Mouse (Mus musculus): ENCODE results near the gene Syce1l. TPM values are rescaled to one million over a fixed set of nuclear protein-coding genes. Genes with fewer than 3 reads are reported as not detected.

The Syce1l gene
- polyA plus RNA-seq (2015; fragmentation: Nextera tagmentation; extraction: Ambion mirVana), result not detected in 2 replicates

DNA sequence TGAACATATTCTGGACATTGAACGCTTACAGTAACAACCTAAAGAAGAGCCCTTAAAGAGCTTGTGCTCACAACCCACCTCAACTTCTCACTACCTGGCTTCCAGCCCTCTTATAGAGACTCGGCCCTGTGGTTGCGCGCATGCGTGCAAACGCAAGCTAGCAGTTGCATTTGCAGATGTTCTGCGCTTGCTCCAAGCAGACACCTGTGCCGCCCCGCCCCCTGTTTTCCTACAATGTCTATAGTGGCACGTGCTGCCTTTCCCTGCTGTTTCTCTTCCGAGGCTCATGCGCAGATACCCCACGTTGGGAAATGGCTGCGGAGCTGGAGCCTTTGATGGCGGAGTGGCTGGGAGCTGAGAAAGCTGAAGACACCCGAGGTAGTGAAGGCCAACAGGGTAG lies at the start of gene Syce1l:
Gene Syce1l, plus strand, starts transcription at position 288 of the 400 bp plus-strand sequence.
- no peak for DNase-seq
- peaks cover 41% of the 10 kb centered on the region for H3K36me3 ChIP-seq

DNA sequence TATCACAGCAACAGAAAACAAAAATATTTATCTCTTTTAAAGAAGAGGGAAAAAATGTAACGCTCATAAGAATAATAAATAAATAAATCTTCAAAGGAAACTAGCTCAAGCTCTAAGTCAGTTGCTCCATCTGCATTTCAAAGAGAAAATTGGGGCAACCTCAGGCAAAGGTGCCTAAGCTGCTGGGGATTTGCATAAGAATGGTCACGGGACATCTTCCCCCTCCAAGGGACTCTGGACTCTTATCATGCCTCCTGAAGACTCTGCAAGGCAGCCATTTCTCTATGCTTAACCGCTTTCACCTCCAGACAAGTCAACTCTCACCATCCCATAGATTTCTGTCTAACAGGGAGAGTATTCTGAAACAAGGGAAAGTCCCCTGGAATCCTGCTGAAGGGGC lies 44.6 kb upstream of the Syce1l start:
- ATAC-seq (ENCODE audit: low read depth), result no peak
- WGBS (ENCODE audit: insufficient replicate concordance), result 38% methylated on average over 3 of the region's 3 CpGs
- no peaks in the 10 kb centered on the region for H3K27me3 ChIP-seq

More for the DNA sequence above, at the start of gene Syce1l:
- Histone ChIP-seq H3K27ac (no peak within 1 kb of the TSS), H3K9me3 (replicated peaks) (no peaks in the 10 kb centered on the region), H3K9ac (no peak within 1 kb of the TSS), H3K27me3 (no peaks in the 10 kb centered on the region), H3K4me2 (no peak within 1 kb of the TSS), H3K4me1 (replicated peaks) (no peaks in the 10 kb centered on the region), H3K4me3 (replicated peaks) (no peak within 1 kb of the TSS)
- WGBS (ENCODE audit: insufficient replicate concordance), result 82% methylated on average over 16 of the region's 16 CpGs
- no peak for ATAC-seq (ENCODE audit: low read depth)

DNA sequence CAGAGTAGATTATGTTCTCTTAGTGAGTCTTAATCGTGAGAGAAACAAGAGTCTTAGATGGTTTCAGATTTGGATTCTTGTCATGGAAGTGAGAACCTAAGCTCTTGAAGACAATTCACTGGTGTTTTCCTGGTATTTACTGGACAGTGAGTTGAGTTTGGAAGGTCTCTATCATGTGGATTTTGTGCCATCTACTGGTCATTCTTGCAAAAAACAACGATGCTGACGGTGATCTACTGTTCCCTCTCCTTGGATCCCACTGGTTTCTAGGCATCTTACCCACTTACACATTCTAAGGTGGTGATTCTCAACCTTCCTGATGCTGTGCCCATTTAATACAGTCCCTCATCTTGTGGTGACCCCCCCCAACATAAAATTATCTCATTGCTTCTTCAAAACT lies 10.4 kb upstream of the Syce1l start:
- Histone ChIP-seq H3K27me3 (no peaks in the 10 kb centered on the region), H3K27ac (no peak overlapping the region), H3K9me3 (replicated peaks) (no peaks in the 10 kb centered on the region), H3K4me1 (replicated peaks) (peaks cover 21% of the 10 kb centered on the region), H3K4me2 (no peak overlapping the region), H3K9ac (no peak overlapping the region), H3K36me3 (no peaks in the 10 kb centered on the region; the same call in 1 of the 2 replicates), H3K4me3 (replicated peaks) (no peak overlapping the region)
- ATAC-seq (ENCODE audit: low read depth) (no peak), DNase-seq (no peak)
- 2% methylated on average over 3 of the region's 3 CpGs for WGBS (ENCODE audit: insufficient replicate concordance)

More for the DNA sequence above, 44.6 kb upstream of the Syce1l start:
- Histone ChIP-seq H3K9me3 (replicated peaks) (peaks cover 7% of the 10 kb centered on the region; the same call in 1 of the 2 replicates), H3K36me3 (no peaks in the 10 kb centered on the region), H3K4me1 (replicated peaks) (no peaks in the 10 kb centered on the region), H3K4me3 (replicated peaks) (no peak overlapping the region), H3K9ac (no peak overlapping the region), H3K27ac (no peak overlapping the region), H3K4me2 (no peak overlapping the region)
- DNase-seq, result no peak

DNA sequence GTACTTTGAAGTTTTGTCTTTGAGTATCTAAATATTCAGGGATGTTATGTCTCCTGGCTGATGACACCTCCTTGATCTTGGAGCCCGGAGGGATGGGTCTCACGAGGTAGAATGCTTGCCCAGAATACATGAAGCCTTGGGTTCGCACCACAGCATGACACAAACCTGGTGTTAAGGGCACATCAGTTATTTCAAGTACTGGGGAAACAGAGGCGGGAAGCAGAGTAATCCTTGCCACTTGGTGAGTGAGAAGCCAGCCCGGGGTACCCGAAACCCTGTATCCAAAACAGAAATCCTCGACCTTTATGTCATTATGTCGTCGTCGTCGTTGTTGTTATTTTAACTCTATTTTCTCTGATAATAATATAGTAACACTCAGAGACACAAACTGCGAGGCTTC lies 8.9 kb upstream of the Syce1l start:
- Histone ChIP-seq H3K4me2 (peak overlapping the region; percentile 71), H3K27ac (no peak overlapping the region; the same call in 1 of the 2 replicates), H3K9me3 (replicated peaks) (no peaks in the 10 kb centered on the region), H3K36me3 (peaks cover 14% of the 10 kb centered on the region), H3K4me1 (replicated peaks) (peaks cover 21% of the 10 kb centered on the region), H3K27me3 (no peaks in the 10 kb centered on the region), H3K4me3 (replicated peaks) (peak overlapping the region; percentile 76), H3K9ac (peak overlapping the region; percentile 56)
- 26% methylated on average over 12 of the region's 12 CpGs for WGBS (ENCODE audit: insufficient replicate concordance)
- no peak for ATAC-seq (ENCODE audit: low read depth)
- DNase-seq, result no peak

DNA sequence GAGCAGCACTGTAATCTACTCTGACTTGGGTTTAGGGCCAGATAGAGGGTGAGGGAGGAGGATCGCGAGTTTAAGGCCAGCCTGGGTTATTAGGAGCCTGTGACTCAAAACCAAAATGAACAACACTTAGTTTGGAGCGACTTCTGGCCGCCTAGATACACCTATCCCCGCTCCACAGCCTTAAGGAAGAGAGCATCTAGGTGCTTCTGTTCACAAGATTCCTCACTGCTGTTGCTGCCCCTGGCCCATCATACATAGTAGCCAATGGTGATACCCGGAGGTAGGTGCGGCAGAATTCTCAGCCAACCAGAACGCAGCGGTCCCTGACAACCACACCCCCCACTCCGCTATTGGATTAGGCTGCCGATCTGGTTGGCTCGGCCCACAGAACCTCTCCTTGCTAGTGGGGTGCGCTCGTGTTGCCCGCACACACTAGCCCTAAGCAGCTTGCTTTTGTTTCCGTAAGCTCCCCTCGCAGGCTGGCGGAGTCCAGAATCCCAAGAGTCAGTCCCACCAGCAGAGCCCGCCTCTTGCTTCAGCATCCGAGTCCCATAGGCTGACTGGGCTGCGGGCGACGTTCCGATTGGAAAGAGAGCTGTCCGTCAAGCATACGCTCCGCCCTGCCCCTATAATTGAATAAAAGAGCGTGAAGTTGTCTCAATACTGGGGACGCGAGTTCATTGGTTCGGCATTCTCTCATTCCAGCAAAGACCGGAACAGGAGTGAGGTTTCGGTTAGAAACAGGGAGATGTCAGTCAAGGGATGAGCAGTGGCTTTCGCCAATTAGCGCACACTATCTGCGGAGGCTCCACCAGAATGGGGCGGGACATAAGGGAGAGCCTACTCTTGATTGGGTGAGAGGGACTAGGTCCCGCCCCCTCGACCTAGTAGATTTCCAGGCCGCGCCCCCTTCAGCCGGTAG lies 8.1 kb upstream of the Syce1l start, which contains the start of gene Mon1b:
Gene Mon1b, plus strand, starts transcription at position 918 of the 922 bp plus-strand sequence.
- Histone ChIP-seq H3K9ac (peak within 1 kb of the TSS; percentile 81), H3K27me3 (no peaks in the 10 kb centered on the region), H3K4me3 (replicated peaks) (peak within 1 kb of the TSS; percentile 76), H3K36me3 (peaks cover 21% of the 10 kb centered on the region), H3K9me3 (replicated peaks) (no peaks in the 10 kb centered on the region), H3K4me2 (peak within 1 kb of the TSS; percentile 94), H3K27ac (peak within 1 kb of the TSS; percentile 84), H3K4me1 (replicated peaks) (peaks cover 21% of the 10 kb centered on the region)
- DNase-seq (peak; percentile 94), ATAC-seq (ENCODE audit: low read depth) (peak; percentile 94)
- under 1% methylated on average over 42 of the region's 42 CpGs for WGBS (ENCODE audit: insufficient replicate concordance)

DNA sequence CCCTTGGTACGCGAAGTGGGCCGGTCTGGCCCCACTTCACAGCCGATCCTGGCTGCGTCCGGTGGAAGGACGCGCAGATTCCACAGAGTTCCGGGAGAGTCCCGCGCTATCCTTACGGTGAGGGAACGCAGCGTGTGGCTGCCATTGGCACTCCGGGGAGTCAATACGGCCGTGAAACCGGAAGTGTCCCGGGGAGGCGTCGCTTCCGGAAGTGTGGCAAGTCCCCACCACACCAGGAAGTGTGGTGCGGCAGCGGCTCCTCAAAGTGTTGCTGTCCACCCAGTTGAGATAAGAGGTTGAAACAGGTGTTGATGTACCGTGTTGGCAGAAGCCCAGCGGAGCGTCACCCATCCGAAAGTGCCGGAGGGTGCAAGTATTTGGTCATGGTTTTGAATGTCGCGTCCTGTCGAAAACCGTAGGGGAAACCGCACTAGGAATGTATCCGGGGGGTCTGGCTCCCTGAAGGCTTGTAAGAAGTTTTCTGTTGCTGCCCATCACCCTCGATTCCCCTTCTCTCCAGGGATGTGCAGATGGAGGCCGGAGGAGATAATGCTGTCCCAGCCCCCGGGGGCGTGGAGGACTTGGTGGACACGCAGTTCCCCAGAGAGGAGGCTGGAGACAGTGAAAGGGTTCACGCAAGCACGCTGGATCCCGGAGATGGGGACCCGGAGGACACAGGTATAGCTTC lies 7.3 kb upstream of the Syce1l start:
- H3K9me3 ChIP-seq (replicated peaks), result no peaks in the 10 kb centered on the region
- H3K4me1 ChIP-seq (replicated peaks), result peaks cover 21% of the 10 kb centered on the region
- no peaks in the 10 kb centered on the region for H3K27me3 ChIP-seq
- under 1% methylated on average over 44 of the region's 44 CpGs for WGBS (ENCODE audit: insufficient replicate concordance)
- H3K4me2 ChIP-seq, result peak overlapping the region; percentile 94
- H3K9ac ChIP-seq, result peak overlapping the region; percentile 81
- peak overlapping the region; percentile 76 for H3K4me3 ChIP-seq (replicated peaks)
- peaks cover 28% of the 10 kb centered on the region for H3K36me3 ChIP-seq
- peak overlapping the region; percentile 84 for H3K27ac ChIP-seq
- ATAC-seq (ENCODE audit: low read depth), result peak; percentile 77
- no peak for DNase-seq

DNA sequence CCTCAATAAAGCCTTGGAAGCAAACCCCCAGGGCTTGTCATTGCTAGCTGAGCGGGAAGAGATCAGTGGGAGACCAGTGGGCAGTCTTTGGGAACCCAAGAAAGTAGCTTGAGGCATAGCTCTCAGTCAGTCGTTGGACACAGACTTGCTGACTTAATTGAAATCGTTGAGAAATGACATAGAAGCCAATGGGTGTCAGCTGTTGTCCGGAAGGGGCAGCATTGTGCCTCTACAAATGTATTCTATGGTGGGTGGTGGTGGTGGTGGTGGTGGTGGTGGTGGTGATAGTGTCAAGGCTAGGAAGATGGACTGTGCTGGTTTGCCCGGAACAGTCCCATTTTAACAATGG lies 6.8 kb upstream of the Syce1l start:
- WGBS (ENCODE audit: insufficient replicate concordance), result 18% methylated on average over 5 of the region's 5 CpGs
- H3K4me1 ChIP-seq (replicated peaks), result peaks cover 21% of the 10 kb centered on the region
- DNase-seq (no peak), ATAC-seq (ENCODE audit: low read depth) (no peak)
- H3K9me3 ChIP-seq (replicated peaks), result no peaks in the 10 kb centered on the region
- peak overlapping the region; percentile 81 for H3K9ac ChIP-seq
- H3K27me3 ChIP-seq, result no peaks in the 10 kb centered on the region
- H3K36me3 ChIP-seq, result peaks cover 29% of the 10 kb centered on the region
- peak overlapping the region; percentile 84; the same call in 1 of the 2 replicates for H3K27ac ChIP-seq
- H3K4me2 ChIP-seq, result peak overlapping the region; percentile 94
- peak overlapping the region; percentile 76 for H3K4me3 ChIP-seq (replicated peaks)

- Histone ChIP-seq H3K4me1 (replicated peaks) (peaks cover 14% of the 10 kb centered on the region), H3K9me3 (replicated peaks) (no peaks in the 10 kb centered on the region), H3K27ac (no peak overlapping the region), H3K27me3 (no peaks in the 10 kb centered on the region), H3K36me3 (peaks cover 43% of the 10 kb centered on the region), H3K4me3 (replicated peaks) (no peak overlapping the region), H3K9ac (no peak overlapping the region), H3K4me2 (no peak overlapping the region)
- ATAC-seq (ENCODE audit: low read depth), result no peak
- WGBS (ENCODE audit: insufficient replicate concordance), result 77% methylated on average over 8 of the region's 8 CpGs
- DNase-seq, result no peak
These were observed 2.7 kb upstream of the Syce1l start for GRCm38 (mm10) chr8:113640357-113640756.

- ATAC-seq (ENCODE audit: low read depth) (no peak), DNase-seq (no peak)
- H3K27me3 ChIP-seq, result no peaks in the 10 kb centered on the region
- 74% methylated on average over 8 of the region's 8 CpGs for WGBS (ENCODE audit: insufficient replicate concordance)
- no peak overlapping the region for H3K4me2 ChIP-seq
- no peaks in the 10 kb centered on the region for H3K4me1 ChIP-seq (replicated peaks)
- no peaks in the 10 kb centered on the region for H3K9me3 ChIP-seq (replicated peaks)
- no peak overlapping the region for H3K9ac ChIP-seq
- no peak overlapping the region for H3K4me3 ChIP-seq (replicated peaks)
- no peak overlapping the region for H3K27ac ChIP-seq
- peaks cover 34% of the 10 kb centered on the region for H3K36me3 ChIP-seq
These were observed 632 bp downstream of the Syce1l start for GRCm38 (mm10) chr8:113643479-113644210.

DNA sequence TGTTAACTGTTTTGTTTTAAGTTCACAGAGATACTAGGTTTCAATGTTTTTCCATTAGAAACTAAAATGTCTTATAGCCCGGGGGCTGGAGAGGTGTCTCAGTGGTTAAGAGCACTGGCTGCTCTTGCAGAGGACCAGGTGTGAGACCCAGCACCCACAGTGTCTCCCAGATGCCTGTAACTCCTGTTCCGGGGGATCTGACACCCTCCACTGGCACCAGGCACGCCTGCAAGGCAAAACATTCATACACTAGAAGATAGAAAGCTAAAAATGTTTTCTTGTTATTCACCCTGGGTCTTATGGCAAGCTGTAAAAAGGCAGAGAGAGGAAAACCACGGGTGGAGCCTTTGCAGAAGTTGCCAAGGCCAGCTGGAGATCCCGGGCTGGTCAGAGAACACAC lies 2.2 kb downstream of the Syce1l start:
- DNase-seq, result no peak
- WGBS (ENCODE audit: insufficient replicate concordance), result 52% methylated on average over 5 of the region's 5 CpGs
- Histone ChIP-seq H3K27ac (no peak overlapping the region), H3K9me3 (replicated peaks) (no peaks in the 10 kb centered on the region), H3K4me1 (replicated peaks) (no peaks in the 10 kb centered on the region), H3K27me3 (no peaks in the 10 kb centered on the region), H3K9ac (no peak overlapping the region), H3K36me3 (peaks cover 19% of the 10 kb centered on the region), H3K4me3 (replicated peaks) (no peak overlapping the region), H3K4me2 (no peak overlapping the region)
- ATAC-seq (ENCODE audit: low read depth), result no peak

- Histone ChIP-seq H3K4me1 (replicated peaks) (no peaks in the 10 kb centered on the region), H3K4me2 (no peak overlapping the region), H3K27ac (no peak overlapping the region), H3K9me3 (replicated peaks) (no peaks in the 10 kb centered on the region), H3K4me3 (replicated peaks) (no peak overlapping the region), H3K27me3 (no peaks in the 10 kb centered on the region), H3K9ac (no peak overlapping the region), H3K36me3 (no peaks in the 10 kb centered on the region)
- DNase-seq (no peak), ATAC-seq (ENCODE audit: low read depth) (no peak)
- WGBS (ENCODE audit: insufficient replicate concordance), result 67% methylated on average over 11 of the region's 12 CpGs
These were observed 9.4 kb downstream of the Syce1l start for GRCm38 (mm10) chr8:113652450-113652849.

Data from liver, embryonic 13.5 days (tissue).